Mouse (Mus musculus) liver, adult 2 months (tissue): Measurements from ENCODE around the gene Slc44a3.

ENCODE experiments used
- CTCF ChIP-seq: fragments of 200-500 bp; IDR thresholded peaks from 2 replicates; pipeline ENCODE4 v1.5.1; 2011; ENCODE audit warnings: low read depth, low read length, control low read depth
- POLR2A ChIP-seq: fragments of 200-500 bp; IDR thresholded peaks from 2 replicates; pipeline ENCODE4 v1.6.1; 2011; ENCODE audit warnings: low read length, control low read depth; ENCODE audit not compliant: insufficient read depth; ENCODE audit errors: extremely low read depth

GRCm38 (mm10) chr3:121558861-121559260 is 26.7 kb upstream of the Slc44a3 start:
- TF ChIP-seq POLR2A (no peak), CTCF (no peak)
